Mouse (Mus musculus): ENCODE results near the gene Tnik.

Tnik gene

GRCm38 (mm10) chr3:28713913-28714698 is 451.1 kb downstream of the Tnik start:
- DNase-seq (ENCODE audit: low spot score), result no peak

- DNase-seq (ENCODE audit: low spot score), result no peak
Observed at GRCm38 (mm10) chr3:28718521-28718920, 455.5 kb downstream of the Tnik start.

- no peak for DNase-seq (ENCODE audit: low spot score)
Observed at GRCm38 (mm10) chr3:28721218-28721617, 458.2 kb downstream of the Tnik start.

- DNase-seq (ENCODE audit: low spot score), result no peak
Observed at GRCm38 (mm10) chr3:28721838-28722237, 458.8 kb downstream of the Tnik start.

GRCm38 (mm10) chr3:28722531-28722930 is 459.5 kb downstream of the Tnik start:
- DNase-seq (ENCODE audit: low spot score), result no peak

- DNase-seq (ENCODE audit: low spot score), result no peak
Observed at GRCm38 (mm10) chr3:28723534-28723933, 460.5 kb downstream of the Tnik start.

- no peak for DNase-seq (ENCODE audit: low spot score)
Observed at GRCm38 (mm10) chr3:28725203-28725602, 462.2 kb downstream of the Tnik start.

Measured in testis, postnatal 14 days (tissue).